In the genomic region with DNA sequence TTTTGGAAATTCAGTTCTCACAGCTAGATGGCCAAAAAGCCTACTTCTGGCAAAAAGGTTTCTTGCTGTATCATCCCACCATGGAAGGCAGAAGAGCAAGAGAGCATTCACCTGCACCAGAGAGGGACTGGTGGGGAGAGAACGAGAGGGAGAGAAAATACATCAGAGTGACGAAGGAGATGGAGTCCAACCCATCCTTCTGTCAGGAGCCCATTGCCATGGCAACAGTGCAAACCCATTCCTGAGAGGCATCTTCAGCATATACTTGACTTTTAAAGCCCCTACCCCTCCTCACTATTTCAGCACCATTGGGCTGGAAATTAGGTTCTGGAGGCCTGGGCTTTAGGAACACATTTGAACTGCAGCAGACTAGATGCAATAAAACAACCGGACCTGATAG, we compare ENCODE assay signal across 18 mouse cellular contexts.
DNase-seq lines count a peak whose midpoint lies in the region; ATAC-seq lines count a peak whose summit lies in the region.
"Had no signal": no experiment of that assay in that cellular context is flagged by ENCODE, and none has a peak within 500 bp of the region (broad histone marks: within the 10 kb centered on the region; RNA-seq: fewer than 3 reads in every experiment).

No protein-coding gene starts in this region.

- H3K27me3 ChIP-seq in midbrain, embryonic 14.5 days (ENCODE audit: control insufficient read depth, insufficient read depth, low read length): no peaks in the 10 kb centered on the region
- H3K27me3 ChIP-seq in midbrain, embryonic 13.5 days: no peaks in the 10 kb centered on the region
- H3K27me3 ChIP-seq: embryonic facial prominence, embryonic 12.5 days had no signal

- DNase-seq in heart, adult 11 months: peak; percentile 79
- no peak for DNase-seq in heart, postnatal 14 days
- peak; percentile 35 for DNase-seq in midbrain, embryonic 14.5 days
- DNase-seq in right cerebral cortex, postnatal 4 days: peak; percentile 15
- DNase-seq in right cerebral cortex, postnatal 25 days: no peak
- DNase-seq in kidney, postnatal 25 days: no peak
- DNase-seq: adrenal gland, adult 2 months; adrenal gland, postnatal 10 days; adrenal gland, postnatal 25 days; cerebellum, adult 11-12 months; cerebellum, adult 2 months; cerebellum, adult 9-10 months; cerebellum, postnatal 25 days had no signal

- intact Hi-C loops in heart, postnatal 14 days (cut with DNase I): loop anchor here (5.0 kb wide), 2 partner anchors 53 to 93 kb away; no protein-coding TSS in a partner anchor

- no peaks in the 10 kb centered on the region for H3K9me3 ChIP-seq in midbrain, embryonic 14.5 days (ENCODE audit: control insufficient read depth, low read length)
- no peaks in the 10 kb centered on the region for H3K9me3 ChIP-seq in midbrain, embryonic 13.5 days
- H3K9me3 ChIP-seq: embryonic facial prominence, embryonic 10.5 days; embryonic facial prominence, embryonic 12.5 days had no signal

- no peaks in the 10 kb centered on the region for H3K4me1 ChIP-seq in midbrain, embryonic 14.5 days (ENCODE audit: control insufficient read depth, insufficient read depth, low read length)
- H3K4me1 ChIP-seq in midbrain, embryonic 13.5 days (replicated peaks): no peaks in the 10 kb centered on the region

- H3K4me2 ChIP-seq in midbrain, embryonic 14.5 days (ENCODE audit: low read length): no peak overlapping the region
- no peak overlapping the region for H3K4me2 ChIP-seq in midbrain, embryonic 13.5 days (replicated peaks)
- H3K4me2 ChIP-seq: embryonic facial prominence, embryonic 12.5 days had no signal

- H3K36me3 ChIP-seq in midbrain, embryonic 14.5 days (ENCODE audit: control insufficient read depth, insufficient read depth, low read length): no peaks in the 10 kb centered on the region
- no peaks in the 10 kb centered on the region for H3K36me3 ChIP-seq in midbrain, embryonic 13.5 days
- H3K36me3 ChIP-seq: embryonic facial prominence, embryonic 10.5 days; embryonic facial prominence, embryonic 12.5 days had no signal

- ATAC-seq in midbrain, embryonic 14.5 days (ENCODE audit: low FRiP score, low TSS enrichment): no peak
- ATAC-seq in midbrain, embryonic 13.5 days: no peak
- ATAC-seq: forebrain, embryonic 14.5 days; forebrain, embryonic 16.5 days had no signal

- no peak overlapping the region for H3K4me3 ChIP-seq in midbrain, embryonic 14.5 days (replicated peaks; ENCODE audit: low read depth, low read length)
- no peak overlapping the region for H3K4me3 ChIP-seq in midbrain, embryonic 13.5 days (replicated peaks)
- H3K4me3 ChIP-seq: embryonic facial prominence, embryonic 10.5 days; embryonic facial prominence, embryonic 12.5 days had no signal

- no peak overlapping the region for H3K9ac ChIP-seq in midbrain, embryonic 14.5 days (replicated peaks; ENCODE audit: low read length)
- H3K9ac ChIP-seq in midbrain, embryonic 13.5 days (replicated peaks): no peak overlapping the region
- H3K9ac ChIP-seq: embryonic facial prominence, embryonic 12.5 days had no signal

- no peak overlapping the region for H3K27ac ChIP-seq in midbrain, embryonic 14.5 days (replicated peaks; ENCODE audit: low read depth, low read length)
- H3K27ac ChIP-seq in midbrain, embryonic 13.5 days: no peak overlapping the region

- WGBS in midbrain, embryonic 14.5 days: 59% methylated on average over 3 of the region's 3 CpGs
- 66% methylated on average over 3 of the region's 3 CpGs for WGBS in midbrain, embryonic 13.5 days

Comparison
In these comparisons a context has a peak if more than half of its experiments do, and no peak if none do; other contexts are left out.
1. DNase-seq: peak in heart, adult 11 months (single experiment), midbrain, embryonic 14.5 days (single experiment) and right cerebral cortex, postnatal 4 days (single experiment); none in heart, postnatal 14 days (0 of 2), right cerebral cortex, postnatal 25 days (single experiment) and kidney, postnatal 25 days (0 of 2).